Mouse (Mus musculus): ENCODE measurements around the gene Zfhx2. TPM values are rescaled to one million over a fixed set of nuclear protein-coding genes. Genes with fewer than 3 reads are reported as not detected.

Zfhx2 gene
- total RNA-seq (2014; rRNA removed; ENCODE audit: low replicate concordance) (1.8 and 1.9 TPM in 2 replicates), polyA plus RNA-seq (2015; fragmentation: Nextera tagmentation; extraction: Ambion mirVana) (1.1 and 1.2 TPM in 2 replicates)

DNA sequence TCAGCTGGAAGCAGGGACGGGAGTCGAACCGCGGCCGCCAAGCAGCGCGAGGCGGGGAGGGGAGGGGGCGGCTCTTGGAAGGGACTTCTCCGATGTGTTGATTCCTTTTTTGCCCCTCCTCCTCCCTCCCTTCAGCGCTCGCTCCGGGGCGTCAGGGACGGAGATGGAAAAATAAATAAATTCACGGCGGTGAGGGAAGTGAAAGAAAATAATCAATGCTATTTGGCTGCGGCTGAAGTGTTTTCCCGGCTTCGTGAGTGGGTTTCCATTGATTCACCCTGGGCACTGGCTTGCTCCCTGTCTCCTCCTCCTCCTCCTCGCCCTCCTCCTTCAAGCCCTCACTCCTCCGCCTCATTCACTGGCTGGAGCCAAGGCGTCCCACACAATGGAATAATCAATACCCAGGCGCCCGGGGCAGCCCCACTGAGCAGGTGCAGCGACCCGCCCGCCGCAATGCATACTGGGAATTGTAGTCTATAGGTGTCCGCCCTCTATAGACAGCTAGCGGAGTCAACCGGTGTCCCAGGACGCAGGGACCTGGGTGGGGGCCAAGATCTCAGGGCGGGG lies at the start of gene Zfhx2:
Zfhx2 (minus strand) TSS at position 314 of the 567 bp plus-strand sequence.
- Histone ChIP-seq H3K4me1 (ENCODE audit: control insufficient read depth, insufficient read depth) (peaks cover 29% of the 10 kb centered on the region), H3K4me2 (ENCODE audit: low read depth, low read length) (peak within 1 kb of the TSS; percentile 75), H3K36me3 (replicated peaks; ENCODE audit: control insufficient read depth, insufficient read depth, low read length) (no peaks in the 10 kb centered on the region), H3K27me3 (ENCODE audit: control insufficient read depth, insufficient read depth, low read length) (no peaks in the 10 kb centered on the region), H3K27ac (ENCODE audit: low read depth) (peak within 1 kb of the TSS; percentile 4; the same call in 1 of the 2 replicates), H3K4me3 (ENCODE audit: low read depth, low read length) (peak within 1 kb of the TSS; percentile 65), H3K9me3 (replicated peaks; ENCODE audit: control insufficient read depth, low read length) (no peaks in the 10 kb centered on the region), H3K9ac (replicated peaks; ENCODE audit: low read depth, low read length) (peak within 1 kb of the TSS; percentile 67)
- TF ChIP-seq EP300 (IDR thresholded peaks at IDR 0.05; ENCODE audit: low read depth) (no peak), CTCF (IDR thresholded peaks at IDR 0.05; ENCODE audit: low read depth) (no peak; the same call in 1 of the 2 replicates)
- WGBS = under 1% methylated on average over 33 of the region's 34 CpGs
- DNase-seq (ENCODE audit: low spot score) = peak; percentile 80
- ATAC-seq (ENCODE audit: insufficient read depth, low read depth) = peak; percentile 79

DNA sequence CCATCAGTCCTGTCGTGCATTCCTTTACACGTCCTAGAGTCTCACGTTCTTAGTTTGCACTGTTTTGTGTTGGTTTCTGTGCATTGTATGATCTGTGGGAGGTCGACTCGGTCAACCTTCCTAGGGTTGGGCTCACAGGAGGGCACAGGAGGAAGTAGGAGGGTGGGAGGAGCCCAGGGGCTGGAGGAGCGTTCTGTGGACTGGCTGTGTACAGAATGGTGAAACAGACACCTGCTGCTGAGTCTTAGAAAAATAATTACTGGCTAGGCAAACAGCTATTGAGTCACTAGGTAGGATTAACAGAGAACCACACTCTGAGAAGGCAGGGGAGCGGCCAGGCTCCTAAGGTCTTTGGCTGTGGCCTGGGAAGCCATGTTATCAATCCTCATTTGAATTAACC lies 47.2 kb upstream of the Zfhx2 start:
- no peak for TF ChIP-seq EP300 (IDR thresholded peaks at IDR 0.05; ENCODE audit: low read depth)
- TF ChIP-seq CTCF (IDR thresholded peaks at IDR 0.05; ENCODE audit: low read depth) = no peak
- 56% methylated on average over 7 of the region's 7 CpGs for WGBS
- ATAC-seq (ENCODE audit: insufficient read depth, low read depth) = no peak

DNA sequence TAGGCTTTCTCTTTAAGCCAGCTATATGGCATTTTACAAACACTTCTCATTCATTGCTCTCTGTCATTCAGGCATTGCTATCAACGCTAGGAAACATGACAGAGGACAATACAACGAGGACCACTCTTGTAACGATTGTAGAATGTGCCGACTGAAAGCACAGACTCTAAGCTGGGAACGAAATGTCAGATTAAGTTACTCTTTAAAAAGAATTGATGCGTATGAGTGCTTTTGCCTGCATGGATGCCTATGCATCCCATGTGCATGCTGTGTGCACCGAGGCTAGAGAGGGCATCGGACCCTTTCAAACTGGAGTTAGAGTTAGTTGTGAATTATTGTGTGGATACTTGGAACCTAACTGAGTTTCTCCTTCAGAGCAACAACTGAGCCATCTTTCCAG lies 43.6 kb upstream of the Zfhx2 start:
- Histone ChIP-seq H3K27ac (ENCODE audit: low read depth) (no peak overlapping the region), H3K27me3 (ENCODE audit: control insufficient read depth, insufficient read depth, low read length) (no peaks in the 10 kb centered on the region), H3K4me3 (ENCODE audit: low read depth, low read length) (no peak overlapping the region), H3K9ac (replicated peaks; ENCODE audit: low read depth, low read length) (no peak overlapping the region), H3K4me2 (ENCODE audit: low read depth, low read length) (no peak overlapping the region), H3K36me3 (replicated peaks; ENCODE audit: control insufficient read depth, insufficient read depth, low read length) (no peaks in the 10 kb centered on the region), H3K4me1 (ENCODE audit: control insufficient read depth, insufficient read depth) (no peaks in the 10 kb centered on the region), H3K9me3 (replicated peaks; ENCODE audit: control insufficient read depth, low read length) (no peaks in the 10 kb centered on the region)
- TF ChIP-seq CTCF (IDR thresholded peaks at IDR 0.05; ENCODE audit: low read depth) = no peak
- no peak for TF ChIP-seq EP300 (IDR thresholded peaks at IDR 0.05; ENCODE audit: low read depth)
- WGBS = 58% methylated on average over 8 of the region's 8 CpGs
- no peak for ATAC-seq (ENCODE audit: insufficient read depth, low read depth)
- no peak for DNase-seq (ENCODE audit: low spot score)

More for the DNA sequence above, 47.2 kb upstream of the Zfhx2 start:
- H3K27me3 ChIP-seq (ENCODE audit: control insufficient read depth, insufficient read depth, low read length) = no peaks in the 10 kb centered on the region
- H3K9ac ChIP-seq (replicated peaks; ENCODE audit: low read depth, low read length) = no peak overlapping the region
- DNase-seq (ENCODE audit: low spot score) = no peak
- H3K27ac ChIP-seq (ENCODE audit: low read depth) = no peak overlapping the region
- H3K4me1 ChIP-seq (ENCODE audit: control insufficient read depth, insufficient read depth) = no peaks in the 10 kb centered on the region
- no peak overlapping the region for H3K4me2 ChIP-seq (ENCODE audit: low read depth, low read length)
- H3K9me3 ChIP-seq (replicated peaks; ENCODE audit: control insufficient read depth, low read length) = no peaks in the 10 kb centered on the region
- H3K4me3 ChIP-seq (ENCODE audit: low read depth, low read length) = no peak overlapping the region
- no peaks in the 10 kb centered on the region for H3K36me3 ChIP-seq (replicated peaks; ENCODE audit: control insufficient read depth, insufficient read depth, low read length)

DNA sequence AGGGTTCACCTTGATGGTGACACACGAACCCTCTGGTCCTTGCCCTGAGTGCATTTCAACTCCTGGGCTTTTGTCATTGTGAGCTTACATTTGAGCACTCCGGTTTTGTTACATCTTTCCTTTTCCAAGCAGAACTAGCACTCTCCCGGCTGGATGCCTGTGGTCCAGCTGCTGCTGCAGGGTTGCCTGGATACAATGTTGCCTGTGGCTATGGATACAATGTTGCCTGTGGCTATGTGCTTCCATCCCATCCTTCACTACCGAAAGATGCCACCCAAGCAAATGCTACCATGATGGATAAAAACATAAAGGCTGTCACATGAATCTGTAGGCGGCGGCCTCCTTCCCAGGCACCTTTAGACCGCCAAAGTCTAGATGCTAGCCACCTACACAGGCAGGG lies 34.4 kb upstream of the Zfhx2 start:
- DNase-seq (ENCODE audit: low spot score) (no peak), ATAC-seq (ENCODE audit: insufficient read depth, low read depth) (no peak)
- no peaks in the 10 kb centered on the region for H3K9me3 ChIP-seq (replicated peaks; ENCODE audit: control insufficient read depth, low read length)
- no peak overlapping the region for H3K27ac ChIP-seq (ENCODE audit: low read depth)
- H3K27me3 ChIP-seq (ENCODE audit: control insufficient read depth, insufficient read depth, low read length) = no peaks in the 10 kb centered on the region
- H3K4me1 ChIP-seq (ENCODE audit: control insufficient read depth, insufficient read depth) = 0 out of 2 replicates have a peak, but pooled peaks cover 9% of the 10 kb centered on the region
- TF ChIP-seq CTCF (IDR thresholded peaks at IDR 0.05; ENCODE audit: low read depth) (no peak), EP300 (IDR thresholded peaks at IDR 0.05; ENCODE audit: low read depth) (no peak)
- H3K4me2 ChIP-seq (ENCODE audit: low read depth, low read length) = no peak overlapping the region
- no peaks in the 10 kb centered on the region for H3K36me3 ChIP-seq (replicated peaks; ENCODE audit: control insufficient read depth, insufficient read depth, low read length)
- no peak overlapping the region for H3K9ac ChIP-seq (replicated peaks; ENCODE audit: low read depth, low read length)
- no peak overlapping the region for H3K4me3 ChIP-seq (ENCODE audit: low read depth, low read length)
- 86% methylated on average over 7 of the region's 7 CpGs for WGBS

DNA sequence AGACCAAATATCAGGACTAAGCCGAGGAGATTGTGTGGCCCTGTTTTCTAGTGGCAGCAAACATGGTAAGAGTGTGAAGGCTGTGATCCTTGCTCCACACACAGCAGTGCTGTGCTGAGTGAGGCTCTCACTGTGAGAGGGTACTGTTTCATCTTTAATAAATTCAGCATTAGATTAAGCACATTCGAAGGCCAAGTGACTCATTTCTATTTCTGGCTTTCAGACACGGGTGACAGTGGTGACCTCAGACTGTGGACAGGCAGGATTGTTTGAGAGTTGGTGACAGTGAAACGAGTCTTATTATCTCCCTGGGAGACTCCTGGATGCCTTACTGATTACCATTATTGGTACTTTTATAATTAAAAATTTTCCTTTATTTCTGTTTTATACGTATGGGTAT lies 33.6 kb upstream of the Zfhx2 start:
- Histone ChIP-seq H3K9ac (replicated peaks; ENCODE audit: low read depth, low read length) (no peak overlapping the region), H3K9me3 (replicated peaks; ENCODE audit: control insufficient read depth, low read length) (no peaks in the 10 kb centered on the region), H3K4me2 (ENCODE audit: low read depth, low read length) (no peak overlapping the region), H3K27me3 (ENCODE audit: control insufficient read depth, insufficient read depth, low read length) (no peaks in the 10 kb centered on the region), H3K36me3 (replicated peaks; ENCODE audit: control insufficient read depth, insufficient read depth, low read length) (no peaks in the 10 kb centered on the region), H3K4me3 (ENCODE audit: low read depth, low read length) (no peak overlapping the region), H3K27ac (ENCODE audit: low read depth) (no peak overlapping the region), H3K4me1 (ENCODE audit: control insufficient read depth, insufficient read depth) (0 out of 2 replicates have a peak, but pooled peaks cover 9% of the 10 kb centered on the region)
- ATAC-seq (ENCODE audit: insufficient read depth, low read depth) (no peak), DNase-seq (ENCODE audit: low spot score) (no peak)
- TF ChIP-seq EP300 (IDR thresholded peaks at IDR 0.05; ENCODE audit: low read depth) = no peak
- no peak for TF ChIP-seq CTCF (IDR thresholded peaks at IDR 0.05; ENCODE audit: low read depth)
- WGBS = 47% methylated on average over 5 of the region's 5 CpGs

DNA sequence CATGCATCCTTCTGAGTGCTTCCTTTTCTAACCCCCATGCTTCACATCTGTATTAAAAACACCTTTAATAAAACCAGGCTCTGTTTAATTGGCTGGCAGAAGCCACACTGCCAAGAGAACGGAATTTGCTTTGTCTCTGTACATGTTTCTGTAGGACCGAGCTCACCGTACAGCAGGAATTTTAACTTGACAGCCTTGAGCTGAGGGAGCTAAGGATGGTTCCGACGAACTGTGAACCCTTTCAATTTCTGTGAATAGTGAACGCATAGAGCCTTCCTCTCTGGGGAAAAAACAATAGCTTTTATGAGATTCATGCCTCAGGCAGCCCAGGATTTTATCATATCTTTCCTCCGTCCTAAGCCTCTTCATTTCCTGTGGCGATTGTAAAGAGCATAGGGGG lies 30.2 kb upstream of the Zfhx2 start:
- DNase-seq (ENCODE audit: low spot score) (no peak), ATAC-seq (ENCODE audit: insufficient read depth, low read depth) (no peak)
- 0 out of 2 replicates have a peak, but pooled peaks cover 9% of the 10 kb centered on the region for H3K4me1 ChIP-seq (ENCODE audit: control insufficient read depth, insufficient read depth)
- no peaks in the 10 kb centered on the region for H3K36me3 ChIP-seq (replicated peaks; ENCODE audit: control insufficient read depth, insufficient read depth, low read length)
- H3K9me3 ChIP-seq (replicated peaks; ENCODE audit: control insufficient read depth, low read length) = no peaks in the 10 kb centered on the region
- H3K9ac ChIP-seq (replicated peaks; ENCODE audit: low read depth, low read length) = no peak overlapping the region
- peak overlapping the region; percentile 43 for H3K4me2 ChIP-seq (ENCODE audit: low read depth, low read length)
- H3K27ac ChIP-seq (ENCODE audit: low read depth) = no peak overlapping the region
- TF ChIP-seq CTCF (IDR thresholded peaks at IDR 0.05; ENCODE audit: low read depth) (no peak), EP300 (IDR thresholded peaks at IDR 0.05; ENCODE audit: low read depth) (no peak)
- peaks cover 3% of the 10 kb centered on the region; the same call in 1 of the 2 replicates for H3K27me3 ChIP-seq (ENCODE audit: control insufficient read depth, insufficient read depth, low read length)
- WGBS = 24% methylated on average over 8 of the region's 8 CpGs
- peak overlapping the region; percentile 10 for H3K4me3 ChIP-seq (ENCODE audit: low read depth, low read length)

All from heart, postnatal 0 days (tissue).